Mouse (Mus musculus) kidney, postnatal 25 days (tissue): Measurements from ENCODE around the gene Mepce.
"Not testable (repeated sequence)": the region's sequence is repeated elsewhere in the genome, so short reads cannot be mapped to it uniquely, and the experiment has no call there.

Experiments
- DNase-seq, 2 experiments: peaks; one replicate each; pipeline ENCODE4 v3.0.0; 2021; ENCODE audit warnings: mixed read lengths in 2 of 2

Mepce gene

DNA sequence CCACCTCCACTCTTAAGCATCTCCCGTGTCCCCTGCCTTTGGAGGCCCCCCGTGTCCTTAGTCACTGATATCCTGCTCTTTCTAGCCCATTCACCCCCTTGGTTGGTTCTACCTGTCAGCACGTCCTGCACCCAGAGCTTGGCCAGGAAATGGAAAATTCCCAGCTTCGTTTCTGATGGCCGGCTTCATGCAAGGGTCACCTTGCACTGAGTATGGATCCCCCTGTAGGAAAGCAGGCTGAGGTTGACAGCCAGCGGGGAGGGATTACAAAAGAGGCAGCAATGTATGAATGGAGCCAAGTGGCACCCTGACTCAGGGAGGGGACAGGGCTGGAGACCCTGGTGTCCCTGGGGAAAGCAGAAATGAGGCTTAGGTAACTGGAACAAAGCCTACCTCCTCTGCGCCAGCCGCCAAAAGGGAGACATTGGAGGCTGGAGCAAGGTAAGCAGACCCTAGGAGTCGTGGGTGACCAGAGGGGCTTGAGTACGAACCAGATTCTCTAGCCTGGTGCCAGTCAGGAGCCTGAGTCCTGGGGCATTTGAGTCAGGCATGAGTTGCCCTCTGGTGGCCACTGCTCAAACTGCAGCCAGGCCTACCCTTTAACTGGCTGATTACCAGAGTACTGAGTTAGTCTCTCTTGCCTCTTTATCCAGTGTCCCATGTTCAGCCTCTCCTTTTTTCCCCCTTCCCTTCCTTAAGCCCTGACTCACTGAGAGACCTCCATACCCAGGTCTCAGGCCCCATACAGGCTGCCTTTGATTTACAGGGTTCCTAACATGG lies 30.4 kb downstream of the Mepce start:
- peak; percentile 88 to 93 for DNase-seq

DNA sequence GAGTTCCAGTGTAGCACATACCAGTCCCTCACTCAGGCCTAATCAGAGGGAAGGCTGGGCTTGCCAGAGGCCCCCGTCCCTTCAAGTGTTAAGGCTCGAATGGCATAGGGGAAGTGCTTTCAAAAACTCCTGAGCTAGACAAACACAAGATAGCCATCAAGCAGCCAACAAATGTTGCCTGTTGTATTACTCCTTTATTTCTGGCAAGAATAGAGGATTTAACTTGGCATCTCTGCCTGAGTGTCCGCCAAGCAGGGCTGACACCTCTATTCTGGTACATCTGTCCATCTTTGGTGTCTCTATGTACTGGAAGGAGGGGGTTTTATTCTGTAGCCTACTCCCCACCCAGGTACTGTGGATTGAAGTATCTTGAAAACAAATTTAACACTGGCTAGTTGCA lies 31.3 kb downstream of the Mepce start:
- no peak for DNase-seq

DNA sequence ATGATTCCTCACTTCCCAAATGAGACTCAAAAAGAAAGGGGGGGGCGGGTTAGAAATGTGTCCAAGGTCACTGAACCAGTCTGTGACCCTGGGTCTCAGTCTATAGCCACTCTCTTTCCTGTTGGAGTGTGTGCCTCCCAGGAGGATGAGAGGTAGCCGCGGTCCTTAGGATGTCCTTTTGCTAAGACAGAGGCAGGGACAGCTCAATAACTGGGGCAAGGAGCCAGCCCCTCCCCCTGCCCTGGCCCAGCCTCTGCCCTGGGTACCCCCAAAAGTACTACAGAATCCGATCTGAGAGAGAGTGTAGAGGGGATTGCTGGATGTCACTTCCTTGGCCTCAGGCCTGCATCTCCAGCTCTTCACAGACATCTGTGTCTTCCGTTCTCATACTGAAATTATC lies 32.0 kb downstream of the Mepce start:
- DNase-seq = no peak

DNA sequence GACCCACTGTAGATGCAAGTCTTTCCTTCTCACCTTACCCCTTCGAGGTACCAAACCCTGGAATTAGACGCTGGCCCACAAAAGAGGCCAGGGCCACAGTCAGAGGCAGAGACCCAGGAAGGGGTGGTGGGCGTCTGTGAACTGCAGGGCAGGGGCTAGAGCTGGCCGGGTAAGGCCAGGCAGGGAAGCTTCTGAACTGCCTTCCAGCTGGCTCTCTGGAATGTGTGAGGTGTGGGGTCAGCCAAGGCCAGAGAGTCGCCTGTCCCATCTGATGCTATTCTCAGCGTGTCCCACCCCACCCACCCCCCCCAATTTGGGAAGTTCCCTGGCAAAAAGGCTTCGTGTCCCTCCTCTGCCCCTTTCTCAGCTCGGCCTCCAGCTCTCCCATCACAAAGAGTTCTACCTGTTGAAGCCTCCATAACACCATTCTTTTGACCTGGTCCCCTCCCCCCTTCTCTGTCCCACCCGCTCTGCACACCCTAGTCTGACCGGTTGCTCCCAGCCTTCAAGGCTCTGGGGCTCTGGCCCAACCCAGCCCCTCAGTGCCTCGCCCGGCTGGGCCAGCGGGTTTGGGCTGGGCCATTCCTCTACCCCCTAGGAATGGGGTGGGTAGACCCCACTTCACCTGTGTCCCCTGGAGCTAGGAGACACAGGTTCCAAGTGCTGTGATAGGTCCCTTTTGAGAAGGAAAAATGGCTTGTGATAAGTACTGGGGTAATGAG lies 34.2 kb downstream of the Mepce start:
- no peak for DNase-seq

DNA sequence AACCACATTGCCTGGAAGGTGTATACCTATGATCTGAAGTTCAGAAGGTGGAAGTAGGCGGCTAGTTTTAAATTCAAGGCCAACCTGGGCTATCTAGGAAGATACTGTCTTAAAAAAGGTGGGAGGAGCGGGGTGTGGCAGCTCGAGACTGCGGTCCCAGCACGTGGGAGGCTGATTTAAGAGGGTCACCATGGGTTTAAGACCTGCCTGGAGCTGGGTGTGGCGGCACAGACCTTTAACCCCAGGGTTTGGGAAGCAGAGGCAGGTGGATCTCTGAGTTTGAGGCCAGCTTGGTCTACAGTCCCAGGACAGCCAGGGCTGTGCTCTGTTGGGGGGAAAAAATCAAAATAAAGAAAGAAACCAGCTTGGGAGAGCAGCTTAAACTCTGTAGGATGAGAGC lies 35.5 kb downstream of the Mepce start:
- DNase-seq = no peak

DNA sequence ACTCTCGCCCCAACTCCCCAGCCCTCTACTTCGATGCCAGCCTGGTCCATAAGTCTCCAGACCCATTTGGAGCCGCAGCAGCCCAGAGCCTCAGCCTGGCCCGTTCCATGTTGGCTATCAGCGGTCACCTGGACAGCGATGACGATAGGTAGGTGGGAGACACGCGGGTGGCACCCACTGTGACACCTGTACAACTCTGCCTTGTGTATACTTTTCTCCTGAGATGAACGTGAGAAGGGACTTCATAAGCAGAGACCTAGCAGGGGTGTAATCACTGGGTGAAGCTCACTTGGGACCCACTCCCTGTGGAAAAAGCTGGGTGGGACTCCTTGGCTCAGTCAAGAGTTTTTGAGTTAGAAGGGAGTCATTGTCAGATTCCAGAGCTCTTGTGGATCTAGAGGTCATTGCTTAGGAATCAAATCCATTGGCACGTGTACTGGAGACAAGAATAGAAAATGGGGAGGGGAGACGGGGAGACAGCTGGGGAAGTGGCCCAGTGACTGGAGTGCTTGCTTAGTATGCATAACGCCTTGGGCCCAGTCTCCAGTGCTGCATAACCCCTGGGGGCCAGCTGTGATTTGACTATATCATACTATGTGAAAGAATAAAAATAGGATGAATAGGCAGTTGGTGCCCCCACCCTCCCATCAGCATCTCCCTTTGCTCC lies 36.1 kb downstream of the Mepce start:
- DNase-seq = no peak

DNA sequence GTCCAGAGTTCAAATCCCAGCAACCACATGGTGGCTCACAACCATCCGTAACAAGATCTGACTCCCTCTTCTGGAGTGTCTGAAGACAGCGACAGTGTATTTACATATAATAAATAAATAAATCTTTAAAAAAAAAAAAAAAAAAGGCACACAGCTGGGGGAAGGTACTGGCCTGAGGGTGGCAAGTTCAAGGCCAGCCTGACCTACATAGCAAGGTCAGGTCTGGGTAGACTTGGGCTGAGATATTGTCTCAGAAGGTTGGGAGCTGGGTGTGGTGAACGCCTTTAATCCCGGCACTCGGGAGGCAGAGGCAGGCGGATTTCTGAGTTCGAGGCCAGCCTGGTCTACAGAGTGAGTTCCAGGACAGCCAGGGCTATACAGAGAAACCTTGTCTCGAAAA lies 37.2 kb downstream of the Mepce start:
- DNase-seq = not testable (repeated sequence)

DNA sequence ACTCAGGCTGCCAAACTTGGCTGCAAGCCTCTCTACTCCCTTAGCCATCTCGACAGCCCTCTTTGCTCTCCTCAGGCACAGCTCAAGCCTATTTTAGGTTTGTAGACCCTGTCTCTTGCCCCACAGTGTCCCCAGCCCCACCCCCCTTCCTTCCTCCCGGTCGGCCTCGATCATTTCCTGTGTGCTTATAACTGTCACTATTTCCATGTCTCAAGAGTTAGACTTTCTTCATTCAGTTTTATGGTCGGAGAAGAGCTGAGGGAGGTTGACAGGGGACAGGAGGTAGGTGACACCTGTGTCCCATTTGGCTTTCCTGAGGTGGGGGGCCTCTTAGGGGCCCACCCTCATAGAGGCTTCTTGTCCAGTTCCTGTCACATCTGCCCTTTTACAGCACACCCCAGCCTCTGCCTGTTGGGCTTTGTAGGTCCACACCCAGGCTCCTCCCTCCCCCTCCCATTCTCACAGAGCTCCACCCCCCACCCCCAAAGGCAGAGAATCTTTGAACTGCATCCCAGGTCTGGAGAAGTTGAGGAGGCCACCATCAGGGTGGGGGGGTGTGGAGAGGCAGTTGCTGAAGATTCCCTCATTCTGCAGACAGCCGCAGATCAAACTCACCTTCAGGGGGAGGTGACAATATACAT lies 38.1 kb downstream of the Mepce start:
- DNase-seq = peak in 1 of 2 experiments; percentile 35

DNA sequence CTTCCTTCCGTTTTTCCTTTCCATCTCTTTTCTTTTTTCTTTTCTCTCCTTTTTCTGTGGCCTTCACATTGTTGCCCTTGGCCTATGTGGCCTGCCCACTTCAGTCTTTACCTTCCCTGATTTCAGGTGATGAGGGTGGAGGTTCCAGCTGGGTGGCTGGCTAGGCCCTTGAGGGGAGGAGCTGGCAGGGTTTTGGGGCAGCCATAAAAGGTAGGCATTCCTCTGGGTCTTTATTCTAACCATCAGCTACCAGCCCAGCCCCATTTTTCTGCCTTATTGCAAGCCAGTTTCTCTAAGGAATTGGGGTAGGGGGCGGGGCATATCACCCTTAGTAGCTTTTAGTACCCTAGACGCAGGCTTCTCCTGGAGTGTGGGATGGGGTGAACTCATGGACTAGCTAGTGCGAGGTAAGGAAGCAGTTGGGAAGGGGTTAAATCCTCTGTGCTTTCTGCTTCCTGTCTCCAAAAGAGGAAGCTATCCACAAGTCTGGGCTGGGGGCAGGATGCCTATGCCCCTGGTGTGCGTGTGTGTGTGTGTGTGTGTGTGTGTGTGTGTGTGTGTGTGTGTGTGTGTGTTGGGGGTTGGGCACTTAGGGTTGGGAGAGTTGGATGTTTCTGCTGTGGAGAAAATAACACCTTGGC lies 39.2 kb downstream of the Mepce start:
- DNase-seq = peak; percentile 31 to 65

DNA sequence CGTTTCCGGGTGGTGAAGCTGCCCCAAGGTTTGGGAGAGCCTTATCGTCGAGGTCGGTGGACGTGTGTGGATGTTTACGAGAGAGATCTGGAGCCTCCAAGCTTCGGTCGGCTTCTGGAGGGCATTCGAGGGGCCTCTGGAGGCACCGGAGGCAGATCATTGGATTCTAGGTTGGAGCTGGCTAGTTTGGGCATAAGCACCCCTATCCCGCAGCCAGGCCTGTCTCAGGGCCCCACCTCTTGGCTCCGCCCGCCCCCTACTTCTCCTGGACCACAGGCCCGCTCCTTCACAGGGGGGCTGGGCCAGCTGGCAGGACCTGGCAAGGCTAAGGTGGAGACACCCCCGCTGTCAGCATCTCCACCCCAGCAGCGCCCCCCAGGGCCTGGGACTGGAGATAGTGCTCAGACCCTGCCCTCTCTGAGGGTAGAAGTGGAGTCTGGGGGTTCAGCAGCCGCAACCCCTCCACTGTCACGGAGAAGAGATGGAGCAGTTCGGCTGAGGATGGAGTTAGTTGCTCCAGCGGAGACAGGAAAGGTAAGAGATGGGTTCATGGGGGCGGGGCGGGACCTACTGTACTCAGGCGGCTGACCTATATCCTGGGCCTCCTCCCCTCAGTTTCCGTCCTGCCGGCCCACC lies 40.0 kb downstream of the Mepce start:
- peak; percentile 57 to 79 for DNase-seq

DNA sequence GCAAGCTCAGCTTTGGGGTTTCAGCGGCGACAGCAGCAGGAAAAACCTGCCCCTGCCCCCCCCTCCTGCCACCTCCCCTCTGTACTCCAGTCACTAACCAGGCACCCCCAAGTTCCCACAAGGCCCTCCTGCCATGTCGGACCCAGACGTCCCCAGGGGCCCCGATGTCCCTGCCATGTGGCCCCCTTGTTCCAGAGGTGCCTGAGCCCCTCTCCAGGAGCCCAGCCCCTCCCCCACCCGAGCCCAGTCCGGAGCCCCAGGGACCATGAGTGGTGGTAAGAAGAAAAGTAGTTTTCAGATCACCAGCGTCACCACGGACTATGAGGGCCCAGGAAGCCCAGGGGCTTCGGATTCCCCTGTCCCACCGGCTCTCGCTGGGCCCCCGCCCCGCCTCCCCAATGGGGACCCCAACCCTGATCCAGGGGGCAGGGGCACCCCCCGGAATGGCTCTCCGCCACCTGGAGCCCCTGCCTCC lies 40.6 kb downstream of the Mepce start:
- peak in 1 of 2 experiments; percentile 60 for DNase-seq

DNA sequence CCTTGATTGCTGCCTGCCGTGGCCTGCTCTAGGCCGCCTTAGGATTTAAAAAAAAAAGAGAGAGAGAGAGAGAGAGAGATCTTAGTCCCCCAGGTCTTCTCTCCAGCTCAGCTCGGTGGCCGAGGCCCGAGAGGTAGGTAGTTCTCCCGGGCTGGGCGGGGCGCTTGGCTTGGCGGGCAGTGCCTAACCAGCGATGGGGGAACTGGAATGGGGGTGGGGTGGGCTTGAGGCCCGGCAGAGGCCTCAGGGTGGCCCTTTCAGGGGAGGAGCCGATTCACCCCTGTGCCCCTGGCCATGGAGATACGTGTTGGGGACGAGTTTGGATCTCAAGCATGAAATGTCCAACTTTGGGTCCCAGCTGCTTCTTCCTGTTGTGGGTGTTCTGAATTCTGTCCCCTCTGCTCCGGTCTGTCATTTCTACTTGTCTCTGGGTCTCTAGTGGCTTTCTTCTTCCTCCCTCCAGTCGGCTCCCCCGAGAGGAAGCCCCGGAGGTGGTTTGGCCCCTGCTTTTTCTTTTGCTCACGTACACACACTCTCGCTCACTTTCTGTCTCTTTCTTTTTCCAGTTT lies 41.1 kb downstream of the Mepce start:
- DNase-seq = peak; percentile 79 to 88

DNA sequence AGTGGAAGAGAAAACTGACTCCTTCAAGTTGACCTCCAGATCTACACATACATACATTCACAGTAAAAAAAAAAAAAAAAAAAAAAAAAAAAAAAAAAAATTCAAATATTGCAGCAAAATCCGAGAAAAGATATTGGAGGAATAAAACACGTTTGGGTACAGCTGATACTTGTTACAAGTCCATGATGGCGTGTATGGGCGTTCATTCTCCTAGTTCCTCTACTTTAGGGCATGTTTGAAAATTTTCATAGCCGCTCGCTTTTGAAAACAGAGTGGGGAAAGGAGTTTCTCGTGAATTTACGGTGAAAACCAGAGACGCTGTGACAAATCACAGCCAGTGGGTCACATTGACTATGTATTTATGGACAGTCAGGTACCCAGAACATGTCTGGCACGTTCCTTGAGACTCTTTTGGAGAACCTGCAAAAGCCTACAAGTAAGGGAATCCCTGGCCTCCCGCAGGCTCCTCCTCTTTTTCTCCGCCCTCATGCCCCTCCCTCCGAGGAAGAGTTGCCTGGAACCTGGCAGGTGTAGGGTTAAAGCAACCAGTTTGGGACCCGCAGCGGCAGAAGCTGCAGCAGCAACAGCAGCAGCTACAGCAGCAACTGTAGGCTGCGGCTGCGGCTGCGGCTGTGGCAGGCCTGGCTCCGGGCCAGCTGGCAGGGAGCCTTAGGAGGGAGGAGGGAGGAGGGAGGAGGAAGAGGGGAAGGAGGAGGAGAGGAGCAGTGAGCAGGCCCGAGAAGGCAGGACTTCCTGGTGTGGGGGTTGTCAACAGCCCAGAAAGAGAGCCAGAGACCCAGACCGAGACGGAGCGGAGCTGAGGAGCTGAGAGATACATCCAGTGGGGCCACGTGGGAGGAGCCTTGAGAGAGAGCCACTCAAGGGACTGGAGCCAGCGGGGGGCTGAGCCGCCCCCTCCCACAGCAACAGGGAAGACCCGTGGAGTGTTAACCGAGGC lies 42.0 kb downstream of the Mepce start, which contains the start of gene Tsc22d4:
TSS of gene Tsc22d4 (plus strand) at position 517 of the 958 bp plus-strand sequence.
- DNase-seq = peak; percentile 93 to 97

DNA sequence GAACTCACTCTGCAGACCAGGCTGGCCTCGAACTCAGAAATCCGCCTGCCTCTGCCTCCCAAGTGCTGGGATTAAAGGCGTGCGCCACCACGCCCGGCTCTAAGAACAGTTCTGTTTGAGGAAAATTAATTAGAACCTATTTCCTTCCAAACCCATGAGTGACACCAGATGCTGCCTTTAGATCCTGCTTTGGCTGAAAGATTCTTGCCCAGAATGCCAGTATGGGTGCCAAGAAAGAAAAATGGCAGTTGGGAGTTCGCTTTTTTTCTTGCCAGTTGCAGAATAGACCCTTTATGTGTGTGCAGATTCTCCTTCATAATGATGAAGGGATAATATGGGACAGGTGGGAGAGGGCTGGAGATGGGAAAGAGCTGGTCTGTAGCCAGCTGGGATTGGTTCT lies 43.3 kb downstream of the Mepce start:
- no peak for DNase-seq

DNA sequence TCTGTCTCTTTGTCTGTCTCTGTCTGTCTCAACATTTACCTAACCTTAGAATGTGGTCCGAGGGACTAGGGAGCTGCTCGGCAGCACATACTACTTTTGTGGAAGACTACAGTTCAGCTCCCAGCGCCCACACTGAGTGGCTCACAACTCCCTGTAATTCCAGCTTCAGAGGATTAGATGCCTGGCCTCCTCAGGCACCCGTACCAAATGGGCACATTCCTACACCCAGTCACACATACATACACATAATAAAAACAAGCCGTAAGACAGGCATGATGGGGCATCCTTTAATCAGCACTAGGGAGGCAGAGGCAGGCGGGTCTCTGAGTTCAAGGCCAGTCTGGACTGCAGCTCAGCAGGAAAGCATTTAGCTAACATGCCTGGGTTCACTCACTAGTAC lies 44.6 kb downstream of the Mepce start:
- DNase-seq = no peak

DNA sequence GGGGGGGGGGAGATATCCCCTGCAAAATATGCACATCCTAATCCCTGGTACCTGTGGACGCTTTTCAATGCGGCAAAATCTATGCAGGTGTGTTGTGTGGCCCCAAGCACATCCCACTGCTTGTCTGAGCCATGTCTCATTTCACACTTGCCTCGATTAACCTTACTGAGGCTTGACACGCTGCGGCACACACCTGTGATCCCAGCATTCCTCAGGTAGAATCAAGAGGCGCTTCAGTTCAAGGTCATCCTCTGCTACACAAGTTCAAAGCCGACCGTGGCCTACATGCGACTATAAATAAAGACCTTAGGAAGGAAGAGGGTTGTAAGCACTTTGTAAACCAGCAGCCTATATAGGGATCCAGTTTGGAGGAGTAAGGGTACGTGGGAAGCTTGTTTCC lies 45.4 kb downstream of the Mepce start:
- DNase-seq = no peak

DNA sequence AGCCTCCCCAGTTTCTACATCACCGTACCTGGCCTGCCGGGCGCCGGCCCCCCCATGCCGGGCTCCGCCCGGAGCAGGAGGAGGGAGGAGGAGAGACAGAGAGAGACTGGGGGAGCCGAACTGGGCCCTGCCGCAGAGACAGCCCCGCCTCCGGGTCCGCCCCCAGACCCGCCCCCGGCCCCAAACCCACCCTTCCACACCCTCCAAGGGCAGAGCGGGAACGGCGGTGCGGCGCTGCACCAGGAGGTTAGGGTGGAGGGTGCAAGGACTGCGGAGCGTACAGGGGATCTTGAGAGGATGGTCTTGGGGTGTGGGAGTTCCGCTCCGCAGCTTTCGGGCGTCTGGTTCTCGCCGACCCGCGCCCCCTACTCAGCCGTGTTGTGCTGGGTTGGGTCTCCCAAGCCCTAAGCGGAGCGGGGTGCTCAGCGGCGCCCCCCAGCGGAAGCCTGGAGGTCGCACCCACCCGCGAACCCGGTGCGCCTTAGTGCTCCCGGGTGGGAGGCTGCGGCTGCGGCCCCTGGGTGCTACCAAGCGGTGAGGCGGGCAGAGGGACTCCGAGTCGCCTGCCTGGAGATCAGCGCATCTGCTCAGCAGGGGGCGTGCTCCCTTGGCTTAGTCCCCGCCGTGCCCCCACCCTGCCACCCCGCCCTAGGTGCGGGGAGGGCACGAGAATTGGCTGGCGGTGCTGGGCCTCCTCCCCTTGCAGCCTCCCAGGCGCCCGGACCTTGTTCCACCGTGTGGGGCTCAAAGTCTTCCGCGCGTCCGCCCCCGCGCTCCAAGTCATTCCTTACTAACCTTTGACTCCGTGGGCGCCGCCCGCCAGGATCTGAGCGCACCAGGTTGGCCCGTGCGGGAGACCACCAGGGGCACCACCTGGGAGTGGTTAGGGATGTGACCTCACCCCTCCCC lies 46.2 kb downstream of the Mepce start, which contains the start of gene Nyap1:
TSS of gene Nyap1 (minus strand) at position 585 of the 909 bp plus-strand sequence.
- DNase-seq = peak; percentile 85 to 95

DNA sequence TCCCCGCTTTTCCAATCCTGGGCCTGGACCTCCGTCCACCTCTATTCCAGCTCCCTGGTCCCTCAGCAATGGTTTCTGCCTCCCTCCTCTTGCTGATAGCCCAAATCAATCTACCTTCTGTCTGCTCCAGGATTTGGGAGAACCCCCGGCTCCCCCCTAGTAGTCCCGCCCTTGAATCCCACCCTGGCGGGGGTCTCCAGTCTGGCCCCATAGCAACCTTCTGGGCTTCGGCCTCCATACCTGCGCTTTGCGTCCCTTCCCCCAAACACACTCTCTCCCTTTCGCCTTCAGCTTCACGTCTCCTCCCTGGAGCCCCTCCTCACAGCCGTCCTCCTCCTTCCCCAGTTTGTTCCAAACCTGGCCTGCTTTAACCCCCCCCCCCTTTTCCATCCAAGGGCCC lies 46.9 kb downstream of the Mepce start:
- no peak for DNase-seq

DNA sequence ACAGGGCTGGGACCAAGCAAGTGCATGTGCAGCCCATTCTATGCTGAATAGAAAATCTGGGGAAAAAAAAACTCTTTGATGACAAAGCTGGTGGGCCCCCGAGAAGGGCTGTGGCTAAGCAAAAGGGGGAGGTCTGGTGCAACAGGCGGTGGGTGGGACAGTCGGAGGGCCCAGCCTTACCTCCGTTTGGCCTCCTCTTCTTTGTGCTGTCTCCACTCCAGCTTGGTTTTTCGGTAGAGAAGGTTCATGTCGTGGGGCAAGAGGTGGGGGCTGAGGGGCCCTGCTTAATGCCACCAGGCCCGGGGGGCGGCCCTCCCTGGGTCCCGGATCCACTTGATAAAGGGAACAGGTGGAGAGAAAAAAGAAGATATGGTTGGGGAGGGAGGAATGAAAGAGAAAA lies 48.0 kb downstream of the Mepce start:
- DNase-seq = no peak
